Mouse (Mus musculus) adrenal gland, adult 2 months (tissue): ENCODE data around the gene Ube2v1. TPM values are rescaled to one million over a fixed set of nuclear protein-coding genes. Genes with fewer than 3 reads are reported as not detected.

Source experiments
- DNase-seq: peaks from one replicate; pipeline ENCODE4 v3.0.0; 2021
- microRNA-seq, 2 experiments: library from miRNA; unstranded; fragments of <30 nt; microRNA quantifications; one replicate each; pipeline ENCODE4 v1.2.0; 2021
- polyA plus RNA-seq: library from polyadenylated mRNA; depleted of rRNA; stranded (reverse); fragments of >200 nt; gene quantifications from 2 replicates; pipeline ENCODE4 v1.2.3, GENCODE M21; 2012; rRNA removed
- total RNA-seq, 2 experiments: library from RNA; stranded (reverse); gene quantifications; 2 replicates each; pipeline ENCODE4 v1.2.3; 2021

Gene Ube2v1
- total and polyA plus RNA-seq, 3 experiments, result 133 to 208 (median 191) TPM

DNA sequence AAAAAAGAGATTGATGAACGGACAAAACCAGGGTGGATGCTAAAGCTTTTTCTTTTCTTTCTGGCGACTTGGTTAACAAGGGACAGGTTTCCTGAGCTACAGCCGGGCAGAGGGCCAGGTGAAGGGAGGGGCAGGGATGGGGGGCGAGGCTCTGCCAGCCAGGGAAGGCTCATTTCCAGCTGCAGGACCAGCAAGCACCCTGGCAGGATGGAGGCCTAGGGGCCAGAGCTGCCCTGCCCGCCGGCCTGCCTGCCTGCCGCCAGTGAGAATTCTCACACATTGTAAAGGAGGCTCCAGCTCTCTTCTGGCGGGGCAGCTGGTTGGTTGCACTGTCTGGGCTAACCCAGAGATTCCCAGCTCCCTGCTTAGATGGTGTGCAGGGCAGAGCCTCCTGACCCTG lies 69.8 kb downstream of the Ube2v1 start:
- no peak for DNase-seq

DNA sequence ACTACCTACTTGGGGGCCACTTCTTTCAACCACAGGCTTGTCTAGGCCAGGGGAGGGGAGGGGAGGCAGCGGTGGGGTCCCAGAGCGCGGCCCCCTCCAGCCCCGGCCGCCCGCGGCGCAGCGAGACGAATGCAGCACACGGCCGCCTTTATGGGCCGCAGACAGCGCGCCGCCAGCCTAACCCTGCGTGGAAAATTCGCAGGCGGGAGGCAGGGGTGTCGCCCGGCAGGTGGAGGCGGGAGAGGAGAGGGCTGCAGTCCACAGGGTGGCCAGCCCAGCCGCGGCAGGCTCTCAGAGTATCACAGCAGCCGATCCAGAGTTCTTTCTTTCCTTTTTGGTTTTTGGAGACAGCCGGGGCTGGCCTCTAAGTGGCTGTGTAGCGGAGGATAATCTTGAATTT lies 72.5 kb downstream of the Ube2v1 start:
- no peak for DNase-seq

Small RNA genes lying within 50 kb of the gene (microRNA-seq; reads per million reads assigned to microRNA genes)
- 0 reads per million in 2 experiments for gene Gm22355

Other genes with a start within 250 kb of the Ube2v1 start
- 10 to 100 TPM; 33.8 to 40.2 TPM for gene Slc9a8, start 210.4 kb downstream of the Ube2v1 start, total RNA-seq
- 51.2 and 67.5 TPM in 2 replicates for gene Slc9a8, start 210.4 kb downstream of the Ube2v1 start, polyA plus RNA-seq
- 10 to 100 TPM; 75.2 to 78.4 TPM for gene Rnf114, start 139.4 kb downstream of the Ube2v1 start, total RNA-seq
- gene Rnf114, start 139.4 kb downstream of the Ube2v1 start, polyA plus RNA-seq, result 64.2 and 70.8 TPM in 2 replicates
- 10 to 100 TPM; 33.1 to 35.1 TPM for gene Spata2, start 139.2 kb downstream of the Ube2v1 start, total RNA-seq
- 29.0 and 30.8 TPM in 2 replicates for gene Spata2, start 139.2 kb downstream of the Ube2v1 start, polyA plus RNA-seq
- gene Snai1, start 93.9 kb downstream of the Ube2v1 start, total RNA-seq, result 10 to 100 TPM in 1 of 2 experiments, 1 to 10 TPM in 1; 6.7 to 10.1 TPM
- gene Snai1, start 93.9 kb downstream of the Ube2v1 start, polyA plus RNA-seq, result 45.2 and 45.3 TPM in 2 replicates
- gene Gm20431, start 29.4 kb upstream of the Ube2v1 start, total RNA-seq, result 10 to 100 TPM; 20.0 to 21.0 TPM
- 31.2 and 38.6 TPM in 2 replicates for gene Gm20431, start 29.4 kb upstream of the Ube2v1 start, polyA plus RNA-seq
- gene Cebpb, start 56.8 kb upstream of the Ube2v1 start, total RNA-seq, result 100 to 1,000 TPM; 366 to 466 TPM
- gene Cebpb, start 56.8 kb upstream of the Ube2v1 start, polyA plus RNA-seq, result 3,420 and 4,353 TPM in 2 replicates
- 10 to 100 TPM; 29.9 to 30.1 TPM for gene Tmem189, start 57.7 kb upstream of the Ube2v1 start, total RNA-seq
- 72.0 and 77.3 TPM in 2 replicates for gene Tmem189, start 57.7 kb upstream of the Ube2v1 start, polyA plus RNA-seq